Mouse (Mus musculus) olfactory bulb, adult 2 months (tissue): ENCODE results near the gene Ptrh2.

Source experiments
- CTCF ChIP-seq: fragments of 200-500 bp; IDR thresholded peaks from 2 replicates; pipeline ENCODE4 v1.5.1; 2012; ENCODE audit warnings: low read depth, mild to moderate bottlenecking, low read length, moderate library complexity; ENCODE audit not compliant: insufficient read depth
- POLR2A ChIP-seq: fragments of 200-500 bp; IDR thresholded peaks from 2 replicates; pipeline ENCODE4 v1.6.1; 2012; ENCODE audit warnings: mild to moderate bottlenecking, low read depth, low read length, moderate library complexity; ENCODE audit not compliant: insufficient read depth

DNA sequence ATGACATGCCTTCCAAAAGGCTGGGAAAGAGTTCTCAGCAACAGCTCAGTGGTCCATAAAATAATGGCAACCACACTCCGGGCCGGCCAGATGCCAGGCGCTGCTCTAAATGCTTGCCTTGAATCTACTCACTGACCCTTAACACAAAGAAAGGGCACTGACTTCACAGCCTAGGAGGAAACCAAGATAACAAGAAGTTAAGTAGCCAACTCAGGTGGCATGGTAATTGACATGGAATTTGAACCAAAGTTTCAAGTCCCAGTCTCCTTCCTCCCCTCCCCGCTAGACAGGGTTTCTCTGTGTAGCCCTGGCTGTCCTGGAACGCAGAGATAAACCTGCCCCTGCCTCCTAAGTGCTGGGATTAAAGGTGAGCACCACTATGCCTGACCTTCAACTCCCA is 4.8 kb upstream of the Ptrh2 start:
- TF ChIP-seq CTCF (no peak), POLR2A (no peak)
